Mouse (Mus musculus) megakaryocyte, embryonic 14.5 days (primary cell): ENCODE results near the gene Parvb.

Experiments
- FLI1 ChIP-seq: IDR thresholded peaks from 2 replicates; pipeline ENCODE4 v1.6.1; 2012; ENCODE audit warnings: low read length, inconsistent platforms, mixed read lengths
- GATA1 ChIP-seq: IDR thresholded peaks from 3 replicates; pipeline ENCODE4 v1.6.1; 2012; ENCODE audit warnings: mixed read lengths, low read length, inconsistent platforms, borderline replicate concordance

DNA sequence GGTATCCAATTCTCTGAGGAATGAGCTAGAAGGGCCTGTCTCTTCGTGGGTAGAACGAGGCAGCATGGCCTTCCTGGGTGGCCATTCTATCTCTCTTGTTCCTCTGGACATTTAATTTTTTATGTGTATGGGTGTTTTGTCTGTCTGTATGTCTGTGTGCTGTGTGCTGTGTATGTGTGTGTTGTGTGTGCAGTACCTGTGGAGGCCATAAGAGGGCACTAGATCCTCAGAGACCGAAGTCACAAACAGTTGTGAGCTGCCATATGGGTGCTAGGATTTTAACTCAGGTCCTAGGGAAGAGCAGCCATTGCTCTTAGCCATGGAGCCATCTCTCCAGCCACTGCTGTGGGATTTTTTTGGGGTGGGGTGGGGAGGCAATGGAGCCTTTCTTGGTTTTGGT, 15.5 kb downstream of the Parvb start:
- TF ChIP-seq GATA1 (no peak), FLI1 (no peak)
